Mouse (Mus musculus) neutrophil, adult 5-6 weeks (primary cell): ENCODE measurements around the gene Tex261. TPM values are rescaled to one million over a fixed set of nuclear protein-coding genes. Genes with fewer than 3 reads are reported as not detected.
"Not testable (repeated sequence)": the region's sequence is repeated elsewhere in the genome, so short reads cannot be mapped to it uniquely, and the experiment has no call there.

Experiments
- ATAC-seq: fragments of 151-379, 151-347 bp; 2 replicates; pipeline ENCODE4 v1.8.0; 2017; ENCODE audit warnings: mild to moderate bottlenecking, moderate TSS enrichment; ENCODE audit not compliant: insufficient number of reproducible peaks, poor library complexity, low FRiP score, severe bottlenecking; ENCODE audit errors: extremely low read depth
- total RNA-seq: library from RNA; stranded (forward); fragments of 200-1000 nt; gene quantifications from 2 replicates; pipeline ENCODE4 v1.2.3, GENCODE M21; 2017

Gene Tex261
- total RNA-seq = 30.7 and 34.7 TPM in 2 replicates

DNA sequence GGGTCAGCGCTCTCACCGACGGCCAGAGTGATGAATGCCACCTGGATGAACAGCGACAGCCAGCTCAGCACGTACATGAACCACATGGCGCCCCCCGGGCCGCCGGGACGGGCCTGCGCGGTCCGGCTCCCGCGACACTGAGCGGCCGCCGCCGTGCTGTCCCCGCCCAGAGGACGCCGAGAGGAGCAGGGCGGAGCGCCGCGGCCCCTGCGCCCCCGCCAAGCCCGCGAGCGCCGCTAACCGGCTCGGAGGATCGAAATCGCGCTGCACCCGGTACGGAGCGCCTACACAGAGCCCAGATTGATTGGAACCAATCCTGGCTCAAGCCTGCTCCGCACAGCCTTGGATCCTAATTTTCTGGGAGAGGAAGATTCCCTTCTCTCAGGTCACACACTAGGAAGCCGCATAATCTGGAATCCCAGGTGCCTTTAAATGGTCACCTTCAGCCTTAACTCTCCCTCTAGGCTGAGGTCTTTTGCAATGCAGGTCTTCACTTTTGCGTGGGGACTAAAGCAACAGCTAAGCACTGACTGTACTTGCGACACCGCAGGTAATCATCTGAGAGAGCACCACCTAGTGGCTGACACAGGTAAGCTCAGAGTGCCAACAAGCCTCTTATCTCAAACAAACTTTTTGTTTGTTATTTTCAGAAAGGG, at the start of gene Tex261:
Gene Tex261 (minus strand): TSS at position 176 of the 656 bp plus-strand sequence.
- peak; percentile 87 for ATAC-seq

DNA sequence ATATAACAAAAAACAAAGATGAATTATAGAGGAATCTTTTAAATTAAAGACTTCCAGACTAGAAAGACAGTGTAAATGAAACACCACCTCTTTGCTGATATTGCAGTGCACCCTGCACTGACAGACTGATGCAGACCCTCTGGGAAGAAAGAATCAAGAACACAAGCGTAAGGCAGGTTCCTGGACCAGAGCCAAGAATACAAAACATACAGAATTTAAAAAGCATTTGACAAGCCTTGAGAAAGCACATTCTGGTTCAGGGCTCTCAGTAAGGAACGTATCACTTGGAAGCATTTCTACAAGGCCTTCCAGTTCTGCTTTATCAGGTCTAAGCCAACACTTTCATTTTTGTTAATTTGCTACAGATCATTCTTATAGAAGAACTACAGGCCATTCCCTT, 46.2 kb upstream of the Tex261 start:
- no peak for ATAC-seq

DNA sequence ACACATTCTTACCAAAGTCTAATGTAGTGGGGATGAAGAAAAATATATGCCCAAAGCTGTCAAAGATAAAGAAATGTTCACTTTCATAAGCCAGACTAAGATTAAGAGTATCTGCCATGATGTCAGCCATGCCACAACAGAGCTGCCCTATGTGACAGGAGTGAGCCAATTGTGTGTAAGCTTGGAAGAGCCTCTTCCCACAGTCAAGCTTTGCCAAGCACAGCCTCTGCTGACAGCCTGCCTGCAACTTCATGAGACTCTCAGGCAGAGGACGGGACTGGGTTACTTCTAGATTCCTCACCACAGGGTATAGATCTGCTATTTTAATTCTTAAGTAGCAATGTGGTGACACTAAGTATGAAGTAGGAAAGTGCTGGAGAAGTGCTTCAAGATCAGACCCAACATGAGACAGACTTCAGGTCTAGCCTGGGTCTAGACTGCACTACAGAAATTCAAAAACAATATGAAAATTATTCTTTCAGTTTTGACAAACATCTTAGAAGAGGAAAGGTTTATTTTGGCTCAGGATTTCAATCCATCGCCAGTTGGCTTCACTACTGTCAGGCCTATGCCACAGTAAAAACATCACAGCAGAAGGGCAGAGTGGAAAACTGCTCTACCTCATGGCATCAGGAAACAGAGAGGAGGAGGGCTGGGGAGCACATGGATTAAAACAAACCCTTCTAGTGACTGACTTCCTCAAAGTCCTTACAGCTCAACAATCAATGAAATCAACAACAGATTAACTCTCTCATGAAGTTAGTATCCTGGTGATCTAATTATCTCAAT, 45.3 kb upstream of the Tex261 start:
- no peak for ATAC-seq

DNA sequence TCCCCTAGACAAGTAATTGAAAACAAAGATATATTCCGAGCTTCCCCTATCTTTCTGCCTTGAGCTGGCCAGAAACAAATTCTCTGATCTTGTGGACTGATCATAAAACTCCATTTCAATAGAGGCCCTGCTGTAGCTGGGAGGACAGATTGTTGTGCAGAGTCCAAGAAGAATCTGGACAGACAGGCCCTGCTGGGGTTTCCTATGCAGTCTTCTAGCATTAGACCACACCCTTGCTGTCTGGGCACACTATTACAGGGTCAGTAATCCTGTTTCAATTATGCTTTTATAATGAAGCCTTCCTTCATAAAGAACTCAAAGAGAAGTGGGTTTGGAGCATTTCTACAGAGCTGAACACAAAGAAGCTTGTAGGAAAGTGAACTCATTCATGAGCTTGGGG, 43.4 kb upstream of the Tex261 start:
- no peak for ATAC-seq

DNA sequence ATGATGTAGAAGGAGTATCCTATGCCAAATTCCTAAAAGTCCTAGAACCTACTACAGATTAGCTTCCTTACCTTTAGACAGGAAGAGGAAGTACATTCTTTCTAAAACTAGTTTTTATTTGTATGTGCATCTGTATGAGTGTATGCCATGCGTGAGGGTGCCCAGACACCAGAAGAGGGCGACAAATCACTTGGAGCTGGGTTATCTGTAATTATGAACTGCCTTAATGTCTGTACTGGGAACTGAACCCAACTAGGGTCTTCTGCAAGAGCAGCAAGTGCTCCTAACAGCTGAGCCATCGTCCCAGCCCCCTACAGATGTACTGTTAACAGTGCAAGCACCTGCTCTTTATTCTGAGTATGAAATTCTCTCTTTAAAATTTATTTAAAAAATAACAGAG, 40.2 kb upstream of the Tex261 start:
- no peak for ATAC-seq

DNA sequence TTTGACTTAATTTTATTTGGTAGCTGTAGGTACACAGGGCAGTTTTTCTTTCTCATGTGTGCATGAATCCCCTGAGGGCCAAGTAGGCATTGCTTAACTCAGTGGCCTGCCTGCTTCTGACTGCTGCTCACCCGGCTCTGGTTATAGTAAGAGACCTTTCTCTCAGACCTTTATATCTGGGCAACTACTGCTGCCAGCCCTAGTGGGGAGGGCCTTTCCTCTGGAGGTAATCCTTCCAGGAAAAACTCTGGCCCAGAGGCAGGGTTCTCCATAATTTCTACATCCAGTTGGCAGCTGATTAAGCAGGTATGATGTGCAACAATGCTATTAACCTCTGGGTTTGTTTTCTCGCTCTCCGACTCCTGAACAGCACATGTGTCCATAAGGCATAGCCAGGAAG, 27.2 kb upstream of the Tex261 start:
- ATAC-seq = no peak

DNA sequence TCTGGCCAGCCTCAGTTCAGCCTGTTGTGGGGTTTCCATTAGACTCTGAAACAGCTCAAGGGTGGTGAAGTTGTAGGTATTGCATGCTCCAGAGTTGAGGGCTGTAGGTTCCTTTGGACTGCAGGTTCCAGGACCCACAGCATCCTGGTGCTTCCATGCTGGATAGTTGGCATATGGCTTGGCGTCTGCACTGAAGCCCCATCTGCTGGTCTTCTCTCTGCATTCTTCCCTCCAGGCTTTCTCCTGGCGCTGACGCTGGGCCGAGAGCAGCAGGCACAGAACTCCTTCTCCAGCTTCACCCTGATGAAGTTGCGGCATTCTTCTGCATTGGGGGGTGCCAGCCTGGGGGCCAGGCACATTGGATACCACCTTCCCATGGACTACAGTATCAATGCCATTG, 26.4 kb upstream of the Tex261 start:
- ATAC-seq = no peak

DNA sequence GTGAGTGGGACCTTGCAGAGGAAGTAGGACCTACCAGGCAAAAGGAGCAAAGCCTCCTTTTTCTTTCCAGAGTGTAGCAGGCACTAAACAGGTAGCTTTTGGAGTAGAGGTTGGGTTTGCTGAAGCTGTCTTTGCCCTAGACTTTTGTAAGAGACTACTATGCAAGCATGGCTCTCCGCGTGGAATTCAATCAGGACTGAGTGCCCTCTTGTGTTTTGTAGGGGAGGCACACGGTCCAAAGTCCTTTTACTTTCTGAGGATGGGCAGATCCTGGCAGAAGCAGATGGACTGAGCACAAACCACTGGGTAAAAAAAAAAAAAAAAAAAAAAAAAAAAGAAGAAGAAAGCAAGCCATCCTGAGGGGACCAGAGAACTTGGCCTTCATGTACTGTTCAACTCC, 21.1 kb upstream of the Tex261 start:
- ATAC-seq = no peak

DNA sequence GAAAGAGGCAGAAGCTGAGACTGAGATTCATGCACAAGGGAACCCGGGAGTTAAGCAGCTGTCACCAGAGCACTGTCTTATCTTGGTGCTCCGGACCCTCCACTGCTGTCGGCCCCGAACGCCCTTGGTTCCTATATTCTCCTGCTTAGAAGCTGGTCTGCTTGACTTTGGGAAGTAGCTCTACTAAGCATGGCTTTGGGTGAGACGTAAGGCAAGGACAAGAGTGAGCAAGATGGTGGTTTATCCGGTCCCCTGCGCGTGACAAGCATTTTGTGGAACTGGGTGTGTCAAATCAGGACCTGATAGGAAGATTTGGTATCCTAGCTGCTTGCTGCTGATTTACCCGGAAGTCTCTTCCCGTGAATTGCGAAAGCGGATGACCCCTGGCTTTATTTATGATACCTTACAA, 19.9 kb upstream of the Tex261 start:
- ATAC-seq = no peak

DNA sequence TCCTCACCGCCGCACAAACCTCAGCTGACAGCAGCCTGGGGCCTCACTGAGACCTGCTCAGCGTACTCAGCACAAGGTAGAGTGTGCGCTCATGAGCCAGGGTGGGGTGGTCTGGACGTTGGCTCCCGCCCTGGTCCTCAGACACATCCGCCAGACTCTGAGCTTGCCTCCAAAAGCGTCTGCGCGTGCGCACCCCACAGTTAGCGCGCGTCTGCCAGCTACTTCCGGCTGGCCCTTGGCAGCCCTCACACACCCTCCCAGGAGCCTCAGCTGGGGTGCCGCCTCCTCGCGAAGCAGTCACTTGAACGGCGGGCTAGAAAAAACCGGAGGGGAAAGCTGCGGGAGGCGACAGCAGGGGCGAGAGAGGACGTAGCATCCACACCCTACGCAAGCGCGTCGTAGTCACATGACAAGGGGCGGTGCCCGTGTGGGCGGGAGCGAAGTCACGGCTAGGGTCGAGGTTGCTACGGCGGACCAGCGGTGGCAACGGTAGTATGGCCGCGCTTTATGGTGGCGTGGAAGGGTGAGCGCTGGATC, 19.2 kb upstream of the Tex261 start, which contains the start of gene Nagk:
Gene Nagk (plus strand): TSS at position 223 of the 537 bp plus-strand sequence.
- ATAC-seq = peak; percentile 85

DNA sequence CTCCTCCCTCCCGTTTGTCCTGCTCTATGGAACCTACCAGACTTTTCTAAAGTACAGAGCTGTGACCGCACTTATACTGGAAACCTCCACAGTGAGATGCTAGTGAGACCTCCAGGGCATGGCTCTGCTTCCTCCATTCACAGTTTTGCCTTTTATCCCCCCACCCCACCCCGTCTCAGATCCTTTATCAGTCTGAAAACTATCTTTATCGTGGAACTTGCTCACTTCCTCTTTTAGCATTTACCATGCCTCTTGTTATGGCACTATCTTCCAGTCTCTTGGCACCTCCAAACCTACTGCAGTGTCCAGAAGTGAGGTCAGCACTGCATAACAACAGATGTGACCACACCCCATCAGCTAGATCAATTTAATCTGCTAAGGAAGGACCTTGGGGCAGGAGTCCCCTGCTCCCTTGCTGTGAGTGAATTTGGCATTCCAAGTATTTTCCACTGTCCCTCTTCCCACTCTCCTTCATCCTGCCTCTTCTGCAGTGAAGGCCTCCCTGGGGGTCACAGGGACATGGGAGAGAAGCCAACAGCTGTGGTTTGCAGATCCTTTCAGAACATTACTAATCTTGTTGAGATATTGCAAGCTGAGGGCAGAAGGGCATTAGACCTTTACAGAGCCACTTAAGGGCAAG, 15.8 kb upstream of the Tex261 start:
- no peak for ATAC-seq

DNA sequence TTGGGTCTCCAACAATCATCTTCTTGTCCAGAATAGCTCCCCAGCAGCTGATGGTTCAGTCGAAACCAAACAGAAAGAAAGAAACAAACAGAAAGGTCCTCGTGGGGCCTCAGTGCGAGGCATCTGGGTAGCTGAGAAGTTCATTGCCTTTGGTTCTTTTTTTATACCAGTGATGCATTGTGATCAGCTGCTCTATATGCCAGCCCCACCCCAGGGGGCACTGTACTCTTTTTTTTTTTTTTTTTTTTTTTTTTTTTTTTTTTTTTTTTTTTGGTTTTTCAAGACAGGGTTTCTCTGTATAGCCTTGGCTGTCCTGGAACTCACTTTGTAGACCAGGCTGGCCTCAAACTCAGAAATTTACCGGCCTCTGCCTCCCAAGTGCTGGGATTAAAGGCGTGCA, 14.9 kb upstream of the Tex261 start:
- not testable (repeated sequence) for ATAC-seq

DNA sequence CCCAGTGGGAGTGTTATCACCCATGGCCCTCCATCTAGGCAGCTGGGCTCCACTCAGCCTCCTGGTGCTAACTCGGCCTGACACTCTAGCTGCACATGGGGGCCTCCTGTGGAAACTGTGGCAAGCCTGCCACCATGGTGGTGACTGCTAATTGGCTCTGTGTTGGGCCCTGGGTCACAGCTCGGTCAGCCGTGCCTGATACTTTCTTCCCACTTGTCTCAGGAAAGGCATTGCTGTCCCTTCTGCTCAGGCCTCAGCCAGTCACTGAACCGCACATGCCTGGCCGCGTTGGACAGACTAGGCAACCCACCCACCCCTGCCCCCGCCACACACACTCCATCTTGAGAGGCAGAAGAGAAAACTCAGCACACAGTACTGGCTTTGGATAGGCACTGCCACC, 12.9 kb upstream of the Tex261 start:
- ATAC-seq = no peak

DNA sequence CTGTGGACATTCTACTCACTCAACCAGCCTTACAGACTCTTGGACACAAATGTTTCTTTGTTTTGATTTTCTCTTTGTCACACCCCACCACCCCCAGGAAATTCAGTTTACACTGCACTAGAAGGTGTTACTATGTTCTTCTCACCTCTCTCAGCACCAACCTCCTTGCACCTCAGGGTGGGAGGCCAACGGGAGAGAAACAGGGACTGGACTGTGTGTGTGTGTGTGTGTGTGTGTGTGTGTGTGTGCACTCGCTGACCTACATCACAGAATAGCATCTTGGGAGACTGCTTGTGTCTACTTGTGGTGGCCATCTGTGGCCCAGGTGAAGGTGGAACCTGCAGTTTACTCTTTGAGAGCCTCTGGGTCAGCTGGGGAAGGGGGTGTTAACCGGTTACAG, 10.8 kb upstream of the Tex261 start:
- no peak for ATAC-seq

DNA sequence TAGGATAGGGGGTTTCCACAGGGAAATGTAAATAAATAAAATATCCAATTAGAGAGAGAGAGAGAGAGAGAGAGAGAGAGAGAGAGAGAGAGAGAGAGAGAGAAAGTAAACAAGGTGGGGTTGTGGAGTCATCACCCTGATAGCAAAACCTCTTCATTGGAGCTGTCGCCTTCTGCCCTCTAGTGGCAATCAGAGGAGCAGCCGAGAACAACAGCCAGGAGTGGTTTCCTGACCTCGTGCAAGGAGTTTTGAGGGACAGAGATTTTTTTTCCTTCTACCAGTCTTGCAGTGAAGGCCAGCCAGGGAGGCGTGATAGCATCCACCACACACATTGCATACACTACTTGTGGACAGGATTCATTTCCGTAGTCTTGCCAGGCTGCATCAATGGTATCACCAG, 3.4 kb upstream of the Tex261 start:
- ATAC-seq = peak; percentile 53; the same call in 1 of the 2 replicates

DNA sequence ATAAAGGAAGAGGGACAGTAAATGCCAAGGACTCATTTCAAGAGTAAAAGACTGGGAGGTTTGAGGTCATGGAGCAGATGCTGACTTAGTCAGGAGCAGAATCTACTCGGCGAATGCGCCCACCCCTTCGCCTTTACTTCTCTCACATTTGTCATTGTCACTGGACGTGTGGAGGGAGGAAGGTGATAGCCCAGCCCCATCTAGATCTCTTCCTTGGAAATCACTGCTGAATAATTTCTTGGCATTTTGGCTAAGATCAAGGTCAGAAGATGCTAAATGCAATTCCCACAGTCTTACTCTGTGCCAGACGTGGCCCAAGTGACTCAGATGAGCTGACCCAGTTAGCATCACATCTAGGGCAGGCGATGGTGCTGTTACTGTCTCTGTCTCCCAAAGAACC, 2.7 kb upstream of the Tex261 start:
- no peak for ATAC-seq

DNA sequence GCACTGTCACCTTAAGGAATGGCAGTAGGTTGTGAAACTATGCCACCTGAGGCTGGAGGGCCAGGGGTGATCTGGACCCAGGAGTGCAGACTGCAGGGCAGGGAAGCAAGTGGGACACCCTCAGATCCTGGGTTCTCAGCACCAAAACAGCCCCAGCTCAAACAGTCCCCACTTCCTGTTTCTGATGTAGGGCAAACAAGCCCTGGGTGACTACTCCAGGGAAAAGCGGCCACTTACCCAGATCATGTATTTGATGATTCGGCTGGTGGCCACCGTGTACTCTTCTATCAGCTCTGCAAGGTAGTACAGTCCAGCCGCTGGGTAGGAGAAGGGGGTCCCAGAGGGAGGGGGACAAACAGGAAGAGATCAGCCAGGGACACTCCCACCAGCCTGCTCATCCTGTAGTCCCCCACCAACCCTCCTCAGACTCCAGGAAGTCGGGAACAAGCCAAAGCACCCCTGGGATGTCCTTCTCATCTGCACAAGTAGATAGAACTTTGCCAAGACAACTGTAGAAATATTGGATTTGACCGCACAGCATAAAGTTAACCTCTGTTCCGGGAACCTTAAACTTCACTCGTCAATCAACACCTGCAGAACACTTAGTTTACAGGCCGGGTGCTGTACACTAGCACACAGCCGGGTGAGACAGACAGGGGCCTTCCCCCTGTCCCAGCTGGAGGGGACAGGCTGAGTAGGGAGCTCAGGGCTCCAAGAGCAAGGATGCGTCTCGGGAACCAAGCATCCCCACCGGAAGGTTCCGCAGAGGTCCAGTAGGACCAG, 641 bp downstream of the Tex261 start:
- ATAC-seq = no peak

DNA sequence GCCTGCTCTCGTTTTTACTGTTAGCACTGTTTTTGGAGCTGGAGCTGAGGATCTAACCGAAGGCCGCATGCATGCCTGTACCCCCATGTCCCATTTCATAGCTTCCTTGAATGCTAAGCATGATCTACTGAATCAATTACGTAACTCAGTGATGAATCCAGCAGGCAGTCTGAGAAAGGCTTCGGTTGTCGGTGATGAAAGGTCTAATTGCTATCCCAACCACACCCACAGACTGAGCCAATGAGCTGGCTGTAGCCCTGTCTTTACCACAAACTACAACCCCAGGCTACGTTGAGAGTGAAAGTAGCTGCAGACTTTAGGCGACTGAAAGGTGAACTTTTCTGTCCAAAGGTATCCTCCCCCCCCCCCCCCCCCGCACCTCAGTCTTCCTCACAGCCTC, 1.5 kb downstream of the Tex261 start:
- ATAC-seq = no peak

DNA sequence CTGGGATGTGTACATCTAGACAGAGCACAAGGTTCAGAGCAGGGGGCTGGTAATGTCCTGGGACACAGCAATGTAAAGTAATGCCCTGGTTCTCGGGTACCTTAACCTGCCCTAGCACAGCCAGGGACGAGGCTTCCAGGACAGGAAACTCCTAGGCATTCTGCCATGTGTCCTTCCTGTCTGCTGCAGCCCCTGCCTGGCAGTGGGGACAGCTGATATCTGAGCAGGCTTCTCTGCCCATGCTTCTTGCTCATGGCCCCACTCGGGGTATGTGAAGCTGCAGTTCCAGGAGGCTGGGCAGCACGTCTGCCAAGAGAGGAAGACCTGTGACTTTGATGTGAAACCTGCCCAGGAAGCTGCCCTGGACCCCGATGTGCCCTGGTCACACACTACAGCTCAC, 7.1 kb downstream of the Tex261 start:
- ATAC-seq = no peak
